Mouse (Mus musculus): ENCODE results near the gene Fzd4.

The Fzd4 gene

GRCm38 (mm10) chr7:89401136-89401858 lies 2.9 kb upstream of the Fzd4 start:
- in situ Hi-C loops (cut with MboI, MseI): loop anchor here (5.0 kb wide), 1 partner anchor 239 kb away; no protein-coding TSS in a partner anchor

GRCm38 (mm10) chr7:89401936-89402335 lies 2.2 kb upstream of the Fzd4 start:
- in situ Hi-C loops (cut with MboI, MseI): loop anchor here (5.0 kb wide), 1 partner anchor 240 kb away; no protein-coding TSS in a partner anchor

GRCm38 (mm10) chr7:89403053-89403972 lies 842 bp upstream of the Fzd4 start:
- in situ Hi-C loops (cut with MboI, MseI): loop anchor here (5.0 kb wide), 1 partner anchor 241 kb away; no protein-coding TSS in a partner anchor

GRCm38 (mm10) chr7:89404734-89405440 lies 732 bp downstream of the Fzd4 start:
- in situ Hi-C loops (cut with MboI, MseI): loop anchor here (5.0 kb wide), 1 partner anchor 243 kb away; no protein-coding TSS in a partner anchor

GRCm38 (mm10) chr7:89406011-89406410 lies 1.9 kb downstream of the Fzd4 start:
- in situ Hi-C loops (cut with MboI, MseI): no loop called here

- in situ Hi-C loops (cut with MboI, MseI): no loop called here
Measured at GRCm38 (mm10) chr7:89407006-89407940, 3.1 kb downstream of the Fzd4 start.

GRCm38 (mm10) chr7:89410294-89410693 lies 6.1 kb downstream of the Fzd4 start:
- in situ Hi-C loops (cut with MboI, MseI): no loop called here

- in situ Hi-C loops (cut with MboI, MseI): no loop called here
Measured at GRCm38 (mm10) chr7:89411346-89411745, 7.2 kb downstream of the Fzd4 start.

GRCm38 (mm10) chr7:89412094-89412493 lies 7.9 kb downstream of the Fzd4 start:
- in situ Hi-C loops (cut with MboI, MseI): no loop called here

- in situ Hi-C loops (cut with MboI, MseI): no loop called here
Measured at GRCm38 (mm10) chr7:89416027-89416426, 11.9 kb downstream of the Fzd4 start.

- in situ Hi-C loops (cut with MboI, MseI): no loop called here
Measured at GRCm38 (mm10) chr7:89417707-89418106, 13.6 kb downstream of the Fzd4 start.

GRCm38 (mm10) chr7:89418127-89418653 lies 14.0 kb downstream of the Fzd4 start:
- in situ Hi-C loops (cut with MboI, MseI): no loop called here

- in situ Hi-C loops (cut with MboI, MseI): no loop called here
Measured at GRCm38 (mm10) chr7:89418917-89419679, 14.9 kb downstream of the Fzd4 start.

- in situ Hi-C loops (cut with MboI, MseI): no loop called here
Measured at GRCm38 (mm10) chr7:89421294-89421693, 17.1 kb downstream of the Fzd4 start.

- in situ Hi-C loops (cut with MboI, MseI): no loop called here
Measured at GRCm38 (mm10) chr7:89422650-89423049, 18.5 kb downstream of the Fzd4 start.

GRCm38 (mm10) chr7:89423194-89423593 lies 19.0 kb downstream of the Fzd4 start:
- in situ Hi-C loops (cut with MboI, MseI): no loop called here

- in situ Hi-C loops (cut with MboI, MseI): no loop called here
Measured at GRCm38 (mm10) chr7:89423688-89424255, 19.6 kb downstream of the Fzd4 start.

GRCm38 (mm10) chr7:89424659-89425058 lies 20.5 kb downstream of the Fzd4 start:
- in situ Hi-C loops (cut with MboI, MseI): no loop called here

Measured in T-helper 2 cell (primary cell).